9 mouse cellular contexts compared by ENCODE assay signal in genomic region chr4:33736061-33736701, GRCm38 (mm10).
DNase-seq lines count a peak whose midpoint lies in the region; ATAC-seq and TF ChIP-seq lines count a peak whose summit lies in the region.
"Had no signal": no experiment of that assay in that cellular context is flagged by ENCODE, and none has a peak within 500 bp of the region (broad histone marks: within the 10 kb centered on the region; RNA-seq: fewer than 3 reads in every experiment).

No protein-coding gene starts in this region.

- WGBS in forebrain, embryonic 14.5 days: 50% methylated on average over 9 of the region's 9 CpGs
- WGBS in forebrain, embryonic 12.5 days: 78% methylated on average over 9 of the region's 9 CpGs
- WGBS in midbrain, embryonic 15.5 days: 63% methylated on average over 9 of the region's 9 CpGs
- 49% methylated on average over 9 of the region's 9 CpGs for whole genome bisulfite sequencing in kidney, adult 2 months

- no peak overlapping the region for H3K4me3 ChIP-seq in forebrain, embryonic 14.5 days (ENCODE audit: low read depth, low read length)
- H3K4me3 ChIP-seq in forebrain, embryonic 12.5 days (replicated peaks): no peak overlapping the region
- no peak overlapping the region for H3K4me3 ChIP-seq in midbrain, embryonic 15.5 days
- H3K4me3 ChIP-seq in kidney, adult 2 months (ENCODE audit: insufficient read depth, low read depth, low read length): no peak overlapping the region
- H3K4me3 ChIP-seq: neural tube, embryonic 13.5 days had no signal

- DNase-seq in forebrain, embryonic 14.5 days (ENCODE audit: low spot score): peak; percentile 85
- peak; percentile 88 for DNase-seq in NIH3T3 (ENCODE audit: low read depth)
- peak; percentile 89 to 90 for DNase-seq in cerebellum, postnatal 36 days
- peak; percentile 78 to 90 for DNase-seq in layer of hippocampus, adult 18-20 months (ENCODE audit: low spot score in 2 of 2)
- no peak for DNase-seq in thymus, postnatal 0 days (ENCODE audit: low spot score)
- DNase-seq in kidney, adult 2 months: no peak

- no peak overlapping the region for H3K4me2 ChIP-seq in forebrain, embryonic 14.5 days (ENCODE audit: low read length)
- no peak overlapping the region for H3K4me2 ChIP-seq in forebrain, embryonic 12.5 days
- H3K4me2 ChIP-seq in midbrain, embryonic 15.5 days: no peak overlapping the region
- H3K4me2 ChIP-seq: neural tube, embryonic 13.5 days had no signal

- H3K9ac ChIP-seq in forebrain, embryonic 14.5 days (ENCODE audit: low read length): no peak overlapping the region
- H3K9ac ChIP-seq in forebrain, embryonic 12.5 days: no peak overlapping the region
- no peak overlapping the region for H3K9ac ChIP-seq in midbrain, embryonic 15.5 days
- H3K9ac ChIP-seq: neural tube, embryonic 13.5 days had no signal

- no peaks in the 10 kb centered on the region for H3K36me3 ChIP-seq in forebrain, embryonic 14.5 days (ENCODE audit: control insufficient read depth, insufficient read depth, low read length)
- H3K36me3 ChIP-seq in forebrain, embryonic 12.5 days (replicated peaks): no peaks in the 10 kb centered on the region
- H3K36me3 ChIP-seq in midbrain, embryonic 15.5 days (replicated peaks): no peaks in the 10 kb centered on the region
- no peaks in the 10 kb centered on the region for H3K36me3 ChIP-seq in kidney, adult 2 months (ENCODE audit: control insufficient read depth, insufficient read depth, low read length)
- H3K36me3 ChIP-seq: neural tube, embryonic 13.5 days had no signal

- H3K4me1 ChIP-seq in forebrain, embryonic 14.5 days (ENCODE audit: control insufficient read depth, insufficient read depth, low read length): peaks cover 17% of the 10 kb centered on the region
- H3K4me1 ChIP-seq in forebrain, embryonic 12.5 days: peaks cover 16% of the 10 kb centered on the region
- peaks cover 7% of the 10 kb centered on the region for H3K4me1 ChIP-seq in midbrain, embryonic 15.5 days
- H3K4me1 ChIP-seq in kidney, adult 2 months (ENCODE audit: control insufficient read depth, insufficient read depth, low read length): no peaks in the 10 kb centered on the region

- no peaks in the 10 kb centered on the region for H3K27me3 ChIP-seq in forebrain, embryonic 14.5 days (replicated peaks; ENCODE audit: control insufficient read depth, insufficient read depth, low read length)
- no peaks in the 10 kb centered on the region for H3K27me3 ChIP-seq in forebrain, embryonic 12.5 days
- H3K27me3 ChIP-seq in midbrain, embryonic 15.5 days (replicated peaks): no peaks in the 10 kb centered on the region
- H3K27me3 ChIP-seq in kidney, adult 2 months (replicated peaks; ENCODE audit: control insufficient read depth, insufficient read depth, low read length): no peaks in the 10 kb centered on the region
- H3K27me3 ChIP-seq: neural tube, embryonic 13.5 days had no signal

- H3K27ac ChIP-seq in forebrain, embryonic 14.5 days (ENCODE audit: low read depth, low read length): peak overlapping the region; percentile 35
- H3K27ac ChIP-seq in forebrain, embryonic 12.5 days: no peak overlapping the region
- 0 out of 2 replicates have a peak overlapping the region, but pooled peaks have one; percentile 9 for H3K27ac ChIP-seq in midbrain, embryonic 15.5 days
- H3K27ac ChIP-seq in kidney, adult 2 months (ENCODE audit: insufficient read depth, low read depth, low read length): no peak overlapping the region
- H3K27ac ChIP-seq: neural tube, embryonic 13.5 days had no signal

- peak; percentile 87 for ATAC-seq in forebrain, embryonic 14.5 days
- ATAC-seq in forebrain, embryonic 12.5 days (ENCODE audit: low FRiP score): no peak
- no peak for ATAC-seq in midbrain, embryonic 15.5 days (replicated peaks)

- TF ChIP-seq CTCF in kidney, adult 2 months (conservative IDR thresholded peaks at IDR 0.05; ENCODE audit: insufficient read depth, insufficient read length, low read depth, low read length): no peak

- TF ChIP-seq POLR2A in kidney, adult 2 months (IDR thresholded peaks at IDR 0.05; ENCODE audit: low read depth, low read length): no peak

- H3K9me3 ChIP-seq in forebrain, embryonic 14.5 days (replicated peaks; ENCODE audit: control insufficient read depth, low read length): no peaks in the 10 kb centered on the region
- H3K9me3 ChIP-seq in forebrain, embryonic 12.5 days: no peaks in the 10 kb centered on the region
- H3K9me3 ChIP-seq in midbrain, embryonic 15.5 days: no peaks in the 10 kb centered on the region
- H3K9me3 ChIP-seq: neural tube, embryonic 13.5 days had no signal

Comparison
In these comparisons a context has a peak if more than half of its experiments do, and no peak if none do; other contexts are left out.
1. H3K27ac ChIP-seq: peak in forebrain, embryonic 14.5 days (single experiment) and midbrain, embryonic 15.5 days (single experiment); none in forebrain, embryonic 12.5 days (single experiment) and kidney, adult 2 months (single experiment).
2. DNase-seq: peak in forebrain, embryonic 14.5 days (single experiment), NIH3T3 (single experiment), cerebellum, postnatal 36 days (2 of 2) and layer of hippocampus, adult 18-20 months (2 of 2); none in thymus, postnatal 0 days (single experiment) and kidney, adult 2 months (single experiment).